Mouse (Mus musculus): ENCODE measurements around the gene Ctdnep1.

The Ctdnep1 gene

DNA sequence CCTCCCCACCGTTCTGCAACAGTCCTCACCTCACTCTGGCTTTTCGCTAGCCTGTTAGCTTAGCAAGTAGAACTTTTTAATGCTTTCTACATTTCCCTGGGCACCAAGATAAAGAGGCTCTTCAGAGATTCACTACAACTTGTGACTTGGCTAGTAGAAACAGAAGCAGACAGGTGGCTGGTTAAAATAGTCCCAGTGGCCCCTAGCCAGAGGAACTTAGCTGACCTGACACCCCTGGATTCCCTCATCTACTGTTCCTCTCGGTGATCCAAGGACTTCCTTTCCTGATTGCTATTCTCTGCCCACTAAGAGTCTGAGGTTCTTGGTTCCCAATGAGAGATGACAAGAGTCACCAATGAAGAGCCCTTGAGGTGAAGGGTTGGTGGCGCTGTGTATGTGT, 2.4 kb downstream of the Ctdnep1 start:
- DNase-seq (ENCODE audit: low spot score in 2 of 2) = no peak

DNA sequence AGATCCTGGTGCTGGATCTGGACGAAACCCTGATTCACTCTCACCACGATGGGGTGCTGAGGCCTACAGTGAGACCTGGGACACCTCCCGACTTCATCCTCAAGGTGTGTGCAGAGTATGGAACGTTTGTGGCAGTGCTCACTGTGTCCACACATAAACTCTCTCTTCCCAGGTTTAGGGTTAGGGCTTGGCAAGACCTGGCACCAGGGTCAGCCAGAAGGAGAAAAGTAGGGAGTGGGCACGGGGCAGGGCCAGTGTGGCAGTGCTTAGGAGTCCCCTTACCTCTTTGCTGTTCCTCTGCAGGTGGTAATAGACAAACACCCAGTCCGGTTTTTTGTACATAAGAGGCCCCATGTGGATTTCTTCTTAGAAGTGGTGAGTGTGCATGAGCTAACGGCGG, 3.5 kb downstream of the Ctdnep1 start:
- DNase-seq (ENCODE audit: low spot score in 2 of 2) = no peak

DNA sequence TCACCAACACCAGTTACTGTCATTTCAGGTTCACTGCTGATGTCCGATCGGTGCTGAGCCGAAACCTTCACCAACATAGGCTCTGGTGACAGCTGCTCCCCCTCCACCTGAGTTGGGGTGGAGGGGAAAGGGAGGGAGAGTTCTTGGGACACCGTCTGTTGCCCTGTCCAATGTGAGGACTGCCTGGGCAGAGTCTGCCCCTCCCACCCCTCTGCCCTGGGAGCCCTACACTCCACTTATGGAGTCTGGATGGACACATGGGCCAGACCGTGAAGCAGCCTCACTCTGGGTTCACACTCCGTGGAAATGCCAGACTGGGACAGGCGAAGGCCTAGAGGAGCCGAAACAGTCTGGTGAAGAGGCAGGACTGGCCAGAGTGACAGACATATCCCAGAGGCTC, 9.0 kb downstream of the Ctdnep1 start:
- DNase-seq (ENCODE audit: low spot score in 2 of 2) = no peak

DNA sequence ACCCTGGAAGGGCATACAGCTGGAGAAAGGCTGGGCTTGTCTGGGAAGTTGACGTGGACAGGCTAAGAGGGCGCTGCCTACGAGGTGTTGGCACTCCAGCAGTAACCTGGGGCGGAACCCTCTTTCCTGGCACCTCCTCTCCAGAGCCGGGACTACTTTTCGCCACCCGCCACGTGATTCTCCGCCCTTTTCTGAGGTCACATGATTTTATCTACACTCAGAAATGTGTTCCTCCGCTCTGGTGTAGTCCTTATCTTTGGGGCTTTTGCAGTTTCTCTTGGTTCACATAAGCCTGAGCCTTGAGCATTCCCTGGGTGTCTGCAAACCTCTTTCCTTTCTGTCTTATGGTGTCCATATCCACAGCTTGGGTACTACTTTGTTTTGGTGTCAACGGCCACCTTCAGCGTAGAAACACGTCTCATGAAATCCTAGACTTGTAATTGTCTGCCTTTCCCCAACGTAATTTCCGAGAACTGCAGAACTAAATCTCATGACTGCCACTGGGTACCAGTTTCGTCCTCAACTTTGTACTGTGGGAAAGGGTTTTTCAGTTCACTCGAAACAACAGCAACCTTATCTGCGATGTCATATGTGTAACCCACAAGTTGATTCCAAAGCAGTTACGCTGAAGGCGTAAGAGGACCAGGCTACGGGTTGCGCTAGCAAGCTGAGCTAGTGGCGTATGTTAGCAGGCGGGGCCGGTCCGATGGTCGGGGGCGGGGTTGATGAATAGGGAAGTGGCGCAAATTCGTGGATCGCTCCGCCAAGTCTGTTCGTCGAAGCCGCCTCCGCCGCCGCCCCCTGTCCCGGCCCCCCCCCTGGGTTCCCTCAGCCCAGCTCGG, 10.1 kb downstream of the Ctdnep1 start, which contains the start of gene Gabarap:
Gene Gabarap, plus strand, starts transcription at position 294 of the 842 bp plus-strand sequence.
- DNase-seq (ENCODE audit: low spot score in 2 of 2) = peak; percentile 96 to 97

DNA sequence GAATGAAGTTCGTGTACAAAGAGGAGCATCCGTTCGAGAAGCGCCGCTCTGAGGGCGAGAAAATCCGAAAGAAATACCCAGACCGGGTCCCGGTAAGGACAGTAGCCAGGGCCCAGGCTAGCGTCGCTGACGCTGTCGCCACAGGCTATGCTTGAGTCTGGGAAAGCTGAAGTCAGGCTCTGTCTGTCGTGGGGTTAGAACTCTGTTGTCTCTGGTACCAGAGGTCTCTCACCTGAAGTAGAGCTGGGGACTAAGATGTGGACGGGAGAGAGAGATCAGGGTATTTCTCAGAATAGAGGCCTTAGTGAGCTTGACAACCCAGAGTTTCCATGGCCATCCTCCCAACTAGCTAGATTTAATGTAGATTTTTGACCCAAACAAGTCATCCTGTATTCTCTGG, 10.8 kb downstream of the Ctdnep1 start:
- DNase-seq (ENCODE audit: low spot score in 2 of 2) = no peak

DNA sequence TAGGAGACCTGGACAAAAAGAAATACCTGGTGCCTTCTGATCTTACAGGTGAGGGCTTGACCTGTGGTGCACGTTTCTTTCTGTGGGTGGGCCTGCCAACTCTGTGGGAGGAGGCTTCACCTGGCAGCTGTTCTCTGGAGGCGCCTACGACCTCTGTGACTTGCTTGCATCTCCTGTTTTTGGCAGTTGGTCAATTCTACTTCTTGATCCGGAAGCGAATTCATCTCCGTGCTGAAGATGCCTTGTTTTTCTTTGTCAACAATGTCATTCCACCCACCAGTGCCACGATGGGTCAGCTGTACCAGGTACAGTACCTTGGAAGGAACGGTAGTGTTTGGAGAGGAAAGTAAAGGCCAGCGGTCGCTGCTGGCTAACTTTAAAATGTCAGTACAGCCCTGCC, 11.4 kb downstream of the Ctdnep1 start:
- DNase-seq (ENCODE audit: low spot score in 2 of 2) = no peak

DNA sequence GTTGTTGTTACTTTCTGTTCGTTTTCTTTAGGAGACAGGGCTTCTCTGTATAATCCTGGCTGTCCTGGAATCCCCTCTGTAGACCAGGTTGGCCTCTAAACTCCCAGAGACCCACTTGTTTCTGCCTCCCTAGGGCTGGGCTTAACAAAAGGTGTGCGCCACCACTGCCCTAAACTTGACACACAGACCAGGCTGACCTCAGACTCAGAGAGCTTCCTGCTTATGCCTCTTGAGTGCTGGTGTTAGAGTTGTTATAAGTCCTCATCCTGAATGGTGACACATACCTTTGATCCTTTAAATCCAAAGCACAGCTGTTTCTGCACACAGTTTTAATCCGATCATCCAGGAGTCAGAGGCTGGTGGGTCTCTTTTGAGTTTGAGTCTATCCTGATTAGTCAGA, 12.0 kb downstream of the Ctdnep1 start:
- DNase-seq (ENCODE audit: low spot score in 2 of 2) = no peak

DNA sequence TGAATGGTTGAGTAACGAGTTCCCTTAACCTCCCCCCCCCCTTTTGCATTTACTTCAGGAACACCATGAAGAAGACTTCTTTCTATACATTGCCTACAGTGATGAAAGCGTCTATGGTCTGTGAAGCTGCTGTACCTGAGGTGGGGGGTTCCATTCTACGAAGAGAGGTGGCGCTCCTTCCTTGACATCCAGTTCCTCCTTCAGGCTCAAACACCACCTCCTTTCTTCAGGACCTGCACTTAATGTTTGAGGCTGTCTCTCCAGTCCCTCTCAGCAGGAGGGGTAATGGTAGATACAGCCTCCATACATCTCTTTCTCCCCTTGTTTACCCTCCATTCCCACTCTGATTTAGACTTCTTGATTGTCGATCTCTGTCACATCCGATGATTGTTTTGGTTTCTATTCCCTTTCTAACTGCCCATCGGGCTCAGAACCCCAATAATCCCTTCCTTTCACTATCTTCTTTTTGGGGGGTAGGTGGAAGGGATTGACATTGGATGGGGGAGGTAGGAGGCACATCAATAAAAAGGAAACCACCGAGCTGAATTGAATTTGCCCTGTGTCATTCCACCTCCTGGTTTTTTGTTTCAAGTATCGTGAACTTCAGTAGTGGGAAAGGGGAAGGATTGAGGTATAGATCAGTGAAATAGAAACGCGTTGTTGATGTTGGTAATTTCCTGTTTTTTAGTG, 13.6 kb downstream of the Ctdnep1 start:
- DNase-seq (ENCODE audit: low spot score in 2 of 2) = no peak

DNA sequence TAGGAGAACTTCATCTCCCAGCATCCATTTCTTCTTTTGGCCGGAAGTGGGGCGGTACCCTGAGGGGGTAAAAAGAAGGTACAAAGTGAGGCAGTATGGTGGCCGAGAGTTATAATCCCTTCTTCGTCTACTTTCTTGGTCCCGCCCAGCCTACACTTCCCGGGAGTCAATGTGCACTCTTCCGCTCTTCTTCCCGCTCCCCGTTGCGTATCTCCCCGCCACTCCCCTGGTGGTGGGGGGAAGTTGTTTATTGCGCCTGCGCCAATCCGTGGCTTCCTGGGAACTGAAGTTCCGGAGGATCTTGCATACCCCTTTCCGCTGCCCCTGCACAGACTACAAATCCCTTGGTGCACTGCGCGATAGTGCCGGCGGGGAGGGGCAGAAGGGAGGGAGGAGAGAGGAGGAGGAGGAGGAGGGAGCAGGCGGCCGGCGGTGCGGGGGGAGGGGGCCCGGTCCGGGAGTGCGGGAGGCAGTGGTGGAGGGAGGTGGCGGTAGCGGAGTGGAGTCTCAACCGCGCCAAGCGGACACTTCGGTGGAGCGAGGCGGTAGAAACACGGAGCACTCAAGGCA, 14.5 kb downstream of the Ctdnep1 start, which contains the start of gene Phf23:
Gene Phf23, plus strand, starts transcription at position 387 of the 570 bp plus-strand sequence.
- peak; percentile 97 to 98 for DNase-seq (ENCODE audit: low spot score in 2 of 2)

DNA sequence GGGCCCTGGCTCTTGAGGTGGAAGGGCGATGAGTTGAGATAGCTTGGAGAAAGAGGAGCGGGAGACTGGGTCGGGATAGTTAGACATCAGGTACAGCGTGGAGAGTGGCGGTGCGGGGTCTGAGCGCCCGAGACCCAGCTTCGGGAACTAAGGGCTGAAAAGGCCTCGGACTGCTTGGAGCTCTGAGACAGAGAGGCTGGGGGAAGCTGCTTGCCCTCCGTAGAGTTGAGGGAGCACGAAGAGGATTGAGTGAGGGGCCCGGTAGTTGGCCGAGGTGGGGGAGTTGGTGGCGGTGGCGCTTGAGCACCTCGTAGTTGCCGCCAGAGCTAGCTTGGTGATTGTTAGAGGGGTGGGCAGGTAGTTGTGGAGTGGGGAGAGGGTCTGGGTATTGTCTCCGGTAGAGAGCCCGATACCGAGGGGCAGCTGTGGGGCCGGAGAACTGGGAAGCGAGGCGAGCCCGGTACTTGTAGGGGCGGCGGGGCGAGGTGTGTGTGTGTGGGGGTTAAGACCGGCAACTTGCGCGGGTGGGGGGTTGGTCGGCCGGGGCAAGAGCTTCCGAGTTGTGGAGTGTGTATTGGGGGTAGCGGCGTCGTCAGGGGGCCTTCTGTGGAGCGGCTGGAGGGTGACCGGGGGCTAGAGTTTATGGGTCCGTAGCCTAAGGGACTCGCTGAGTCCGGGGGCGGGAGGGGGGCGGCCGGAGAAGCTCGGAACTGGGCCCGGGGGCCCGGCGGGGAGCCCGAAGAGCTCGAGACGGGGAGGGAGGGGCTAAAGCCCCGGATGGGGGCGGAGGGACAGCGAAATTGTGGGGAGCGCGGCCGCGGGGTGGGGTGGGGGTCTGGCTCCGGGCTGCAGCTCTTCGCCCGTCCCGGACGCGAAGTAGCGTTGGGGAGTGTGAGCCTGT, 15.5 kb downstream of the Ctdnep1 start:
- DNase-seq (ENCODE audit: low spot score in 2 of 2) = no peak

DNA sequence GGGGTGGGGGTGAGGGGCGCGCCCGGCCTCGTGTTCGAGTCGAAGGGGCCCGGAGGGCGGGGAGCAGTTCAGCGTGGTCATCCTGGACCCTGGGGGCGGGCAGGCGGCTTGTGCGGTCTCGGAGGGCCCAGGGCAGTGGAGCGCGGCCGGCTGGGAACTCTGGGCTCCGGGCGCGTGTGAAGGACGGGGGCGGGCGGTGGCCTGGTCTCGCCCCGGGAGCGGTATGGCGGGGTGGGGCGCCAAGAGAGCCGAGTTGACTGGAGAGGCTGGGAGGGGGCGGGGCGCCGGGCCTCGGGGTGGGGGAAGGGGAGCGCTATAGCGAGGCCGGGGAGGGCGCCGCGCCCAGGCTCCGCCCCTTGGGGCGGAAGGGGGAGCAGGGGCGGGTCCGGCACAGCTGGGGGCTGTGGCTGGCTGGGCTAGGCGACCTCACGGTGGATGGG, 16.1 kb downstream of the Ctdnep1 start:
- peak in 1 of 2 experiments; percentile 54 for DNase-seq (ENCODE audit: low spot score in 2 of 2)

DNA sequence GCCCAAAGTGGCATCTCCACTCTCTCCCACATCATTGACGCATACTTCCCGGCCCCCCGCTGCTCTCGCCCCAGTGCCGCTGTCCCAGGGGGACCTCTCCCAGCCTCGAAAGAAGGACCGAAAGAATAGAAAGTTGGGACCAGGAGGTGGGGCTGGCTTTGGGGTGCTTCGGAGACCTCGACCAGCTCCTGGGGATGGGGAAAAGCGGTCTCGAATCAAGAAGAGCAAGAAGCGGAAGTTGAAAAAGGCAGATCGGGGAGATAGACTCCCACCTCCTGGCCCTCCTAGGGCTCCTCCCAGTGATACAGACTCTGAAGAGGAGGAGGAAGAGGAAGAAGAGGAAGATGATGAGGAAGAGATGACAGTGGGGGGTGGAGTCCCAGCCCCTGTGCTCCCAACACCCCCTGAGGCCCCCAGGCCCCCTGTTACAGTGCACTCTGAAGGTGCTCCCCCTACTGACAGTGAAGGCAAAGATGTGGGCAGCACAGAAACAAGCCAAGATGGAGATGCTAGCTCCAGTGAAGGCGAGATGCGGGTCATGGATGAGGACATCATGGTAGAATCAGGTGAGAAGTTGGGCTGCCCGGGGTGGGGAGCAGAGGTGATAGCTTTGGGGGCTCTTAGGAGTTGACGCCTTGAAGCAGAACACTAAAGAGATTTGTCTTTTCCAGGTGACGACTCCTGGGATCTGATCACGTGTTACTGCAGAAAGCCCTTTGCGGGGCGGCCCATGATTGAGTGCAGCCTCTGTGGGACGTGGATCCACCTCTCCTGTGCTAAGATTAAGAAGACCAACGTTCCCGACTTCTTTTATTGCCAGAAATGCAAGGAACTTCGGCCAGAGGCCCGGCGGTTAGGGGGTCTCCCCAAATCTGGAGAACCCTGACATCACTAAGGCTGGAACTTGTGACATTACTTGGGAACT, 17.9 kb downstream of the Ctdnep1 start:
- DNase-seq (ENCODE audit: low spot score in 2 of 2) = no peak

DNA sequence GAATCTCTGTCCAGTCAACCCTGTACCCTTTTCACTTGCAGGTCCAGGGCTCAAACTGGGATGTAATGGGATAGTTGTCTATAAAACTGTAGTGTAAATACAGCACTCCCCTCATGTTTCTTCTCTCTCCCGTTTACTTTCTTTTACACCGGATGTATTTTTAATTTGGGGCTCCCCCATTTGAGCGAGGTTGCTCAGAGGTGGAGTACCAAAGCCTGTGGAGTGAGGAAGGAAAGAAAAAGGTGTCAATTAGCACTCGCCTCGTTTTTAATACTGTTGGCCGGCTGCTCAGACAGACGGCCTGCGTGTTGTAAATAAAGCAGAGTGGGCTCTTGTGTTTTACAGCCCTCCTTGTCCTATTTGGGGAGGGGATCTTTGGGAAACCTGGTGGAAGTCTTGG, 18.7 kb downstream of the Ctdnep1 start:
- DNase-seq (ENCODE audit: low spot score in 2 of 2) = no peak

DNA sequence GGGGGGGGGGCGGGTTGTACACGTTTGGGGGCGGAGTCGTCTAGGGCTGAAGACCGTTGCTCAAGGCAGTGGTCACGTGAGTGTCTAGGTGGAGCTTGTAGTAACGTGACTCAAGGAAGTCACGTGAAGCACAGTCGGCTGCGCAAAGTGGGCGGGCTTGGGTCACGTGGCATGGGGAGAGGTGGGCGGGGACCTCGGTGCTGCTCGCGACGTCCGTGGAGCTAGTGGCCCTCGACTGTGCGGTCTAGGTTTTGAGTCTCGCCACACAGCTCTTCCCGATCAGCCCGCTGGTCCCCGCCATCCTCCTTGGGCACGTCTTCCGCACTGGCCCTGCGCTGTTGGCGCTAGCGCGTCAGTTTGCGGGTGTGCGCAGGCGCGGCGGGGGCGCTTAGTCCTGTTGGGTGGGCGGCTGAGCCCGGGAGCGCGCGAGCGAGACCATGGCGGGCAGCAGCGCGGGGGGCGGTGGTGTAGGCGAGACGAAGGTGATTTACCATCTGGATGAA, 19.5 kb downstream of the Ctdnep1 start, which contains the start of gene Dvl2:
Gene Dvl2, plus strand, starts transcription at position 200 of the 503 bp plus-strand sequence.
- DNase-seq (ENCODE audit: low spot score in 2 of 2) = peak; percentile 89

DNA sequence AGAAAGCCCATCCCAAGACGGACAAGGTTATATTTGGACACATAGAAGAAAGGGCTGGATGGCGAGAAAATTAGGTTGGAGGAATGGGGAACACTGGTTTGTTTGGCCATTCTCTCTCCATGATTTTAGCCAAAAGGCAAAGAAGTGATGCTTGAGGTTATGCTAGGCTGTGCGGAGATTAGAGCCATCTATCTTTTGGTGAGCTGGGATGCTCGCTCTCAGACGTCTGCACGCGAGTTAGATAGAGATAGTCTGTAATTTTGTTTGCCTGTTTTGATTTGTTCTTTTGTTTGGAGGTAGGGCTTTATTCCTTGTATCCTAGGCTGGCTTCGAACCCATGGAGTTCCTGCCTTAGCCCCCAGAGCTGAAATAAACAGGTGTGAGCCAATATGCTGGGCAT, 20.2 kb downstream of the Ctdnep1 start:
- DNase-seq (ENCODE audit: low spot score in 2 of 2) = no peak

DNA sequence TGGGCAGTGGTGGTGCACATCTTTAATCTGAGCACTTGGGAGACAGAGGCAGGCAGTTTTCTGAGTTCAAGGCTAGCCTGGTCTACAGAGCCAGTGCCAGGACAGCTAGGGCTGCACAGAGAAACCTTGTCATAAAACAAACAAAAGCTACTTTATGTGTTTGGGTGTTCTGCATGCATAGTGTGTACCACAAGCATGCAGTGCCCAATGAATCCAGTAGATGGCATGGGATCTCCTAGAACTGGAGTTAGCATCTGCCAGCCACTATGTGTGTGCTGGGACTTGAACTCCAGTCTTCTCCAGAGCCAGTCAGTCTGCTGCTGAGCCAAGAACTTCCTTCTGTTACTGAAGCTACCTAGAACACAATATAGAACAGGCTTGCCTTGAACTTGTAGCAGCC, 20.9 kb downstream of the Ctdnep1 start:
- no peak for DNase-seq (ENCODE audit: low spot score in 2 of 2)

DNA sequence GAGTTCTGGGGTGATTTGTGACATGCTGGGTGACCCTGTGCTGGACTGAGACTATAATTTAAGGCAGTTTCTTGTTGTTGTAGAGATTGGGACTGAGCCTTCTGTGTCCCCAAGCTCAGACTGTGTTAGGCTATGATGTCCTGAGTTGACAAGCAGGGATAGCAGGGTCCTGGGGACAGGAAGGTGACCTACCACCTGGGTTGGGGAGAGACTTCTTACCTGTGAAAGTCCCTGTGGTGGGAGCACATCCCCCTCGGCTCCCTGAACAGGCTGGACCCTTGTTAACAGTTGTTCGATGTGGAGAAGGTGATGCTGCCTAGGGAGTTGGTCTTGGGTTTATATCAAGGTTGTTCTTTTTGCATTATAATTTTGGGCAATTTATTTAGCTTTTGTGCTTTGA, 21.5 kb downstream of the Ctdnep1 start:
- DNase-seq (ENCODE audit: low spot score in 2 of 2) = no peak

DNA sequence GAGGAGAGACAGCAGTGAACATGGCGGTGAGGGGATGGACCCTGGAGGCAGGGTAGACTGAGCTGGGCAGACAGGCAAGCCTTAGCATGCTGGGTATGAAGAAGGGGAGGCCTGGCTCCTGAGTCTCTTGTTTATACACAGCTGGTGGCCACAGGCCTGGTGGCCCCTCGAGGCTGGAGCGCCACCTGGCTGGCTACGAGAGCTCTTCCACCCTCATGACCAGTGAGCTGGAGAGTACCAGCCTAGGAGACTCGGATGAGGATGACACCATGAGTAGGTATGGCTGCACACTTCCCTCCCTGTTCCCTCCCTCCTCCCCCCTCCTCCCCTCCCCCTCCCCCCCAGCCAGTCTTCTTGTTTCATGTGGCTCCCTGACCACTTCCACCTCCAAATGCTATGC, 24.6 kb downstream of the Ctdnep1 start:
- no peak for DNase-seq (ENCODE audit: low spot score in 2 of 2)

DNA sequence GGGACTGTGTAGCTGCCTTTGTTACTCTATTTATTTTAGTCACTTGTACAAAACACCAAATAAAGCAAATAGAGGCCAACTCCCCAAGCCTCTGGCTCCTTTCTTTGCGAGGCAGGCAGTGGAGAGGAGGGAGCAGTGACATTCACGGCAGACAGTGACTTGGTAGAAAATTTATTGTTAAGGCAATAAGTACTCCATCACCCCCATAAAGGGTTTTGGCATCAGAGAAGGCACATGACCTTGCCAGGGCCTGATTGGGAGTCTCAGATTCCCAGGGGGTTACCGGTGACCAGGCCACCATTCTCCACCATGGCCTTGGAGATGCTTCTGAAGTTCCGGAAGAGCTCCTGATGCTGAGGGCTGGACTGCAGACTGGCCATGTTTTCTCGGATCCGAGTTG, 29.1 kb downstream of the Ctdnep1 start:
- DNase-seq (ENCODE audit: low spot score in 2 of 2) = no peak

DNA sequence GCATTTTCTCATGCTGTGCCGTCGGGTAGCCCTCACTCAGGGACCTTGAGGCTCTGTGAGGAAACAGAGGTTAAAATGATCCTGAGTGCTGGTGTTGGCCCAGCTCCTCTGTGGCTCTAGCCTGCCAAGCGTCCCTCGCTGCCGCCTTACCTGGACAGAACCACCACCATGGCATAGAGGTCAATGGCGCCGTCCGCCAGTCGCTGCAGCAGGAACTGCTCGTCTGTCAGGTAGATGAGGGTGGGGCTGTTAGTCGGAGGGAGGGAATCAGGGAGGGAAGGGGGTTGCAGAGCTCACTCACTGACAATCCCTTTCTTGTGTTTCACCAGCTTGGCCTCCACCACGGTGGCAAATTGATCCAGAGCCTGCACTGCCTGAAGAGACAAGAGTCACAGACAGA, 29.6 kb downstream of the Ctdnep1 start:
- DNase-seq (ENCODE audit: low spot score in 2 of 2) = no peak
